Mouse (Mus musculus): ENCODE results near the gene A630089N07Rik.

Gene A630089N07Rik

GRCm38 (mm10) chr16:97984589-97984988 lies 97.7 kb downstream of the A630089N07Rik start:
- ChIA-PET CTCF (no interaction called here), POLR2A (interaction anchor here in 2 of 4 experiments (1.8 to 2.9 kb wide), 2 partner anchors 11 to 22 kb away, joined by 5 to 11 read pairs; partner anchors contain the start of genes C2cd2 (in 1 of the 2) and Zbtb21 (in 1 of the 2))

DNA sequence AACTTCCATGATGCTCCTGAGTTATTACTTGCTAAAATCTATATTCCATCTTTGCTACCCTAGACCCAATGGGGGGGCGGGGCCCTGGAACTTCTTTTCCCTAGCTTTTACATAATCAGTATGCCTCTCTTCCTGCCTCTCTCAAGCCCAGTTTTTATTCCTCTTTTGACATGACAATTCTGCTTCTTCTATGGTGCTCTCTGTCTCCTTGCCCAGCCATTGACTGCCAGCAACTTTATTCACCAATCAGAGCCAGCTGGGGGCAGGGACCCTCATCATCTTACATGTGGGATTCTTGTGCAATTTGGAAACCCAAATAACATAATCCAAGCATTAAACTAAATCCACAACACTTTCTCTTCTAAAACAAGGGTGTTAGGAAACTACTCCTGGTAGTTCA lies 100.9 kb downstream of the A630089N07Rik start:
- ChIA-PET POLR2A (interaction anchor here in 1 of 4 experiments (2.7 to 10.0 kb wide), 2 partner anchors 15 to 17 kb away, joined by 7 to 86 read pairs; partner anchors contain the start of genes B230307C23Rik, C2cd2 and Zbtb21), CTCF (no interaction called here)

DNA sequence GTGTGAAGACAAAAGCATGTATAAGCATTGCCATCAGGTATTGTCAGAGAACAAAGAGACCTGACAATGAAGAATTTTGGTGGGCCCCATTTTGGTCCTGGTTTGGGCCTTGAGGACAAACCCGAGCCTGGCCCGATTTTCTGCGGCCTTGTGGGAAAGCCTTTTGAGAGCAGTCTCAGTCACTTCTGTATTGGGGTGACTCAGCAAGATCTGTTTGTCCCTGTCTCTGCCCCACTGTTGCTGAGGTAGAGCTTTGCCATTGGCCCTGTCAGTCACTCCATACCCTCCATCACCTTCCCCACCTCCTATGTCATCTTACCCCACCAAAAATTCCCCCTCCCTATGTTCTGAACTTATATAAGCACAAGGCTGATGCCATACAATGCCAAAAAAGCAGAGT lies 104.5 kb downstream of the A630089N07Rik start:
- ChIA-PET POLR2A (interaction anchor here in 2 of 4 experiments (0.6 to 10.0 kb wide), 9 partner anchors 12 to 103 kb away, joined by 3 to 86 read pairs (median 4); partner anchors contain the start of genes C2cd2 (in 2 of the 2), Zbtb21 (in 2 of the 2) and B230307C23Rik (in 1 of the 2)), CTCF (no interaction called here)

GRCm38 (mm10) chr16:97977277-97977676 lies 105.0 kb downstream of the A630089N07Rik start:
- CTCF ChIA-PET = no interaction called here
- POLR2A ChIA-PET = interaction anchor here in 2 of 4 experiments (0.6 to 10.0 kb wide), 7 partner anchors 12 to 103 kb away, joined by 3 to 86 read pairs (median 4); partner anchors contain the start of genes C2cd2 (in 2 of the 2), Zbtb21 (in 2 of the 2) and B230307C23Rik (in 1 of the 2)

DNA sequence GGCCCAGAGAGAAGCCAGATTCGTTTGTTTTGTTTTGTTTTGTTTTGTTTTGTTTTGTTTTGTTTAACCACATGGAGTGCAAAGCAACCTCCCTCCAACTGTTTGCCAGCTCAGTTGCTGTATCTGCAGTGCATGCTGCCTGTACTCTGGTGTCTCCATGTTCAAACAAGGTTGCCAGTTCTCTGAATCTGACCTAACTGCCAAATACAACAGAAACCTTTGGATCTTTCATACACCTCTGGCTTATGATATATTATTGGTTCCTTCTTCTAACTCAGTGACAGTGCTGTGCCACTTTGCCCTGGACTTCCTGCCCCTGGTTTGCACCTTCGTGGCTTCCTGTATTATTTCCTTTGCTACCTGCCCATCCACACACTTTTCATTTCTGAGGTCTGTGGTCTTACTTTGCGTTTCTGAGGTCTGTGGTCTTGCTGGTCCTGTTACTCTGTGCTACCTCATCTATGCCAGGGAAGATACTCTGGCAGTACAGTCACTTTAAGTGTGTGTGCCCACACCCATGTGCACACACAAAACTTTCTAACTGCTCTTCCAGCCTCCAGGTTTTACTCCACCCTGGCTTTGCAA lies 118.2 kb downstream of the A630089N07Rik start:
- ChIA-PET POLR2A (interaction anchor here in 3 of 4 experiments (0.6 to 9.0 kb wide), 12 partner anchors 12 to 266 kb away, joined by 3 to 86 read pairs (median 28); partner anchors contain the start of genes B230307C23Rik (in 2 of the 3) and A630089N07Rik (in 1 of the 3)), CTCF (no interaction called here)

DNA sequence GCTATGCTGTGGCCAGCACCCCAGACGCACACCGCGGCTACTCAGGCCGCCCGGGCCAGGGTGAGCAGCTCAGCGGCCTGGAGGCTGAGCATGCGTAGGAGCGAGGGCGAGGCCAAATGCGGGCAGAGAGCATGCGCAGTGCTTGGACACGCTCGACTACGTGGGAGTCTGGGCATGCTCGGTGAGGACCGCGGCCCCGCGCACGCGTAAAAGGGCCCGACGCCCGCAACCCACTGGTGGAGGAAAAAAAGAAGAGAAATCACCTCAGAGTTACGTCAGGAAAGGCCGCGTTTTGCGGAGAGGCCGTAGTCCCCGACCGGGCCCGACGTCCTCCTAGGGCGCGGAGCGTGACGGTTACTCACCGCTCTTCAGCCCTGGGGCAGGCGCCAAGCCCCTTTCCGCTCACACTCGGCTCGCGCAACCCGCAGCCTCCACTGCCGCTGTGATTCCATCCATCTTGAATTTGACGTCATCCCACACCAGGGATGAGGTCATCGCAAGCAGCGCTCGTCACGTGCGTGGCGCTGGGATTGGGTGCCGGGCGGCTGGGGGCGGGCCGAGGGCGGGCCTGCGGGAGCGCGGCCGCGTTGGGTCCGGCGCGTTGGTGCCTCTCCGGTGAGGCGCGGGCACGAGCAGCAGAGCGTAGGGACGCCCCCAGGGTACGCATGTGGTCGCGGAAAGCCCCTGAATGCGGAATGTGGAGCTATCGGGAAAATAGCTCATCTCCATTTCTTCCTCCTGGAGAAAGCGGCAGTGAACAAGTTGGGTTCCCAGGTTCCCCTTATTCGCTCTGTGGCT lies 119.9 kb downstream of the A630089N07Rik start, which contains the start of the genes C2cd2 and Zbtb21:
Gene C2cd2 (minus strand): TSS at position 448 of the 798 bp plus-strand sequence.
Gene Zbtb21 (minus strand): TSS at position 472 of the 798 bp plus-strand sequence.
- POLR2A ChIA-PET = interaction anchor here in 3 of 4 experiments (0.6 to 9.0 kb wide), 51 partner anchors 8 to 1998 kb away, joined by 3 to 86 read pairs (median 4); partner anchors contain the start of genes A630089N07Rik (in 3 of the 3), B230307C23Rik (in 2 of the 3) and Prdm15 (in 1 of the 3)
- CTCF ChIA-PET = interaction anchor here in 2 of 4 experiments (0.6 kb wide), 2 partner anchors 76 to 650 kb away, joined by 3 read pairs; no protein-coding TSS in a partner anchor

- ChIA-PET CTCF (no interaction called here), POLR2A (interaction anchor here in 3 of 4 experiments (0.6 to 9.0 kb wide), 31 partner anchors 10 to 121 kb away, joined by 3 to 86 read pairs (median 6); partner anchors contain the start of genes B230307C23Rik (in 2 of the 3), A630089N07Rik (in 1 of the 3) and Prdm15 (in 1 of the 3))
Observed at GRCm38 (mm10) chr16:97961381-97962150, 120.7 kb downstream of the A630089N07Rik start.

DNA sequence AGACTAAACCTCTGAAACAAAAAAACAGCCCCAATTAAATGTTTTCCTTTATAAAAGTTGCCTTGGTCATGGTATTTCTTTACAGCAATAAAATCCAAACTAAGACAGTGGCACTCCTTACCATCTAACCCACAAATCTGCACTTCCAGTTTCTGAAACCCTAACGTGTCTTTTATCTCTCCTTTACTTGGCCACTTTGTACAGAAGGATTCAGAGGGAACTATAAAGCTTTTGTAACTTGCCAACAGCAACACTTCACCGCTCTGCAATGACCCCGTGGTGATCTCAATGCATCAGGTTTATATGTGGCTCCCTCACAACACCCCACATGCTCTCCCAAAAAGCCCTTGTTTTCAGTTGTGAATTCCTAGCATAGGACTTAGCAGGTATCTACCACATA lies 121.9 kb downstream of the A630089N07Rik start:
- CTCF ChIA-PET = no interaction called here
- POLR2A ChIA-PET = interaction anchor here in 2 of 4 experiments (1.4 to 9.0 kb wide), 10 partner anchors 9 to 66 kb away, joined by 3 to 86 read pairs (median 33); partner anchors contain the start of gene B230307C23Rik (in 1 of the 2)

DNA sequence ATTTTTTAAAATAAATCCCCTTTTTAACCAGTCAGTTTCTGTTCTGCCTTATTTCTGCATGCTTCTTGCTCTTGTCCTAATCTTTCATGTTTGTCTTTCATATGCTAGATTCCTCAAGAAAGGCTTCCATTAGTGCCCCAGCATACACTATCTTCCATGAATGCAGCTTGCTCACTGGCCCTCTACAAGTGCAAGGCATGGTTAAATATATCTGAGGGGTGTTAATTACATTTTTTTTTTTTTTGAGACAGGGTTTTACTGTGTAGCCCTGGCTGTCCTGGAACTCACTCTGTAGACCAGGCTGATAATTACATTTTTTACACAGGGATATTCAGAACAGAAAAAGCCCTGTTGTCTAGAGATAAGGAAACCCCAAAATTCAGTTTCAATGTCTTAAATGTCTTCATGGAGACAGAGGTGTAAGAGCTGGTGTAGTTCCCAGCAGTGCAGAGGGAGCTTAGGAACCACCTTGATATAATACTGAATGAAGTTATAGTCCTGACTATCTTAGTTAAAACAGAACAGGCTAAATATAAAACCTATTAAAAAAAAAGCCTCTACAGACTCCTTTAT lies 123.8 kb downstream of the A630089N07Rik start:
- ChIA-PET POLR2A (interaction anchor here in 2 of 4 experiments (0.8 to 6.0 kb wide), 11 partner anchors 7 to 40 kb away, joined by 3 to 57 read pairs (median 6); partner anchors contain the start of gene B230307C23Rik (in 1 of the 2)), CTCF (no interaction called here)

DNA sequence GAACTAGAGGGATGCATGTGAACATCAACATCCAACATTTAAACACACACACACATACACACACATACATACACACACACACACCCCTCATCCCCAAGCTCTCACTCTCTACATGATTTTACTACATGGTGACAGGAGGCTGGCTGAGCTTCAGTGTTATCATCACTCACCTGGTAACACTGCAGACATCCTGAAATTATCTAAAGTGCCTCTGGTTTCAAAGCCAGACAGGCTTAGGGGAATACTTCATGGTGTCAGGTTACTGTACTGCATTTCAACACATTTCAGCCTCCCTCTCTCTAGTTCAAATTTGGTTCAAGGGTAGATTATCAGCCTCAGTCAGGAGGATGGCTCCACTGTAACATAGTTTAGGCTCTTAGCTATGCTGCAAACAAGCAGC lies 124.6 kb downstream of the A630089N07Rik start:
- POLR2A ChIA-PET = interaction anchor here in 2 of 4 experiments (0.8 to 3.8 kb wide), 10 partner anchors 14 to 40 kb away, joined by 3 to 19 read pairs (median 4); partner anchors contain the start of gene B230307C23Rik (in 1 of the 2)
- CTCF ChIA-PET = no interaction called here

DNA sequence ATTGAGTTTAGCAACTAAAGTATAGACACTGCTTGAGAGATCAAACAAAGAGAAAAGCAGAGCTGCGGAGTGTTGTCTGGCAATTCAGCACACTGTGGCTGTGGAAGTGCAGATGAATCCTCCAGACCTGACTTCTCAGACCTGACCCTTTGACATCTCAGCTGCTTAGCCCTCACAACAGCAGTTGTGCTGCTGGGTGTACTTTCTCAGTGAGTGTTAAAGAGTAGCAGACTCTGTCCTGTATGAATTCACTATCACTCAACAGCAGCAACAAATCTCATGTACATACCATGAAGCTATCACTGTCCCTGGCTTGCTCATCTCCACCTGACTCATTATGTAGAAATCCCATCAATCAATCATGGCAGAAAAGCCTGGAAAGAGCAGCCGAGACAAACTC lies 126.2 kb downstream of the A630089N07Rik start:
- CTCF ChIA-PET = no interaction called here
- POLR2A ChIA-PET = interaction anchor here in 2 of 4 experiments (0.6 to 3.8 kb wide), 4 partner anchors 21 to 34 kb away, joined by 4 to 19 read pairs (median 6); no protein-coding TSS in a partner anchor

GRCm38 (mm10) chr16:97953300-97953699 lies 128.9 kb downstream of the A630089N07Rik start:
- ChIA-PET CTCF (no interaction called here), POLR2A (interaction anchor here in 2 of 4 experiments (0.8 to 7.8 kb wide), 6 partner anchors 8 to 49 kb away, joined by 3 to 57 read pairs (median 3); partner anchors contain the start of genes C2cd2 (in 2 of the 2) and Zbtb21 (in 2 of the 2))

GRCm38 (mm10) chr16:97952801-97953200 lies 129.4 kb downstream of the A630089N07Rik start:
- ChIA-PET POLR2A (interaction anchor here in 2 of 4 experiments (0.9 to 7.8 kb wide), 8 partner anchors 8 to 44 kb away, joined by 3 to 57 read pairs (median 4); partner anchors contain the start of genes C2cd2 (in 2 of the 2), Zbtb21 (in 2 of the 2) and B230307C23Rik (in 1 of the 2)), CTCF (no interaction called here)

- CTCF ChIA-PET = interaction anchor here in 1 of 4 experiments (0.5 kb wide), 1 partner anchor 77 kb away, joined by 4 read pairs; no protein-coding TSS in a partner anchor
- POLR2A ChIA-PET = interaction anchor here in 2 of 4 experiments (0.8 to 7.8 kb wide), 10 partner anchors 9 to 44 kb away, joined by 3 to 57 read pairs (median 4); partner anchors contain the start of genes C2cd2 (in 2 of the 2), Zbtb21 (in 2 of the 2) and B230307C23Rik (in 1 of the 2)
Observed at GRCm38 (mm10) chr16:97952371-97952770, 129.9 kb downstream of the A630089N07Rik start.
